Mouse (Mus musculus) CH12.LX (cell line): ENCODE measurements at regions not wholly inside any gene's neighbourhood (a gene's known extent, or its start where the extent isn't known, plus 50 kb on each side); places are given as distances from the start of the nearest gene placed in this dataset.

ENCODE experiments used
- CHD1 ChIP-seq: IDR thresholded peaks from 2 replicates; pipeline ENCODE4 v1.6.1; 2012; ENCODE audit warnings: low read depth, low read length, improper control_type of control experiment, inconsistent platforms
- ZKSCAN1 ChIP-seq: IDR thresholded peaks from 2 replicates; pipeline ENCODE4 v1.6.1; 2012; ENCODE audit warnings: low read depth, inconsistent platforms, low read length, improper control_type of control experiment, borderline replicate concordance

DNA sequence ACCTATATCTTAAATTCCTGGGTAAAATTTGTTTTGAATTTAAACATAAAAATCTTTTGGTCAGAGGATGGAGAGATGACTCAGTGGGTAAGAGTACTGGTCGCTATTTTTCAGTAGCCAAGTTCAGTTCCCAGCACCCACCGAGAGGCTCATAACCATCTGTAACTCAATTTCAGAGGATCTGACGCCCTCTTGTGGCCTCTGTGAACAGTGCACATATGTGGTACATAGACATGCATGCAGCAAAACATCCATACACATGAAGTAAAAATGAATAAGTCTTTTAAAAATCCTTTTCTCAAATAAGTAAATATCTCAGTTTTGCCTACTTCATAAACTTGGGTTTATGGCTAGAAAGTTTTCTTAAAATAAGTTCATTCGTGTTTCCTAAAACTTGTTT is 163.4 kb upstream of the Kbtbd8 start:
- TF ChIP-seq ZKSCAN1 (no peak), CHD1 (no peak)
